Mouse (Mus musculus) cortical plate, adult 2 months (tissue): ENCODE measurements around the gene Prkcd. TPM values are rescaled to one million over a fixed set of nuclear protein-coding genes. Genes with fewer than 3 reads are reported as not detected.
A peak's percentile ranks its signal among the peaks of the same experiment; 100 is the strongest.

Experiments used
- H3K27ac ChIP-seq: fragments of 200-500 bp; 2 replicates; pipeline ENCODE4 v1.5.1; 2012; ENCODE audit warnings: low read length, control low read depth, inconsistent platforms; ENCODE audit not compliant: insufficient read depth
- H3K4me1 ChIP-seq: fragments of 200-500 bp; 2 replicates; pipeline ENCODE4 v1.6.1; 2011; ENCODE audit warnings: low read length; ENCODE audit not compliant: control insufficient read depth, insufficient read depth
- H3K4me3 ChIP-seq: fragments of 200-500 bp; 2 replicates; pipeline ENCODE4 v1.5.1; 2011; ENCODE audit warnings: mild to moderate bottlenecking, low read length, control low read depth; ENCODE audit not compliant: insufficient read depth
- CTCF ChIP-seq: fragments of 200-500 bp; IDR thresholded peaks from 2 replicates; pipeline ENCODE4 v1.5.1; 2011; ENCODE audit warnings: mild to moderate bottlenecking, control low read depth, low read length; ENCODE audit not compliant: insufficient read depth; ENCODE audit errors: extremely low read depth
- POLR2A ChIP-seq: fragments of 200-500 bp; IDR thresholded peaks from 2 replicates; pipeline ENCODE4 v1.6.1; 2011; ENCODE audit warnings: mild to moderate bottlenecking, low read length, control low read depth; ENCODE audit not compliant: insufficient read depth; ENCODE audit errors: extremely low read depth
- polyA plus RNA-seq: library from polyadenylated mRNA; depleted of rRNA; stranded (reverse); fragments of >200 nt; gene quantifications from 2 replicates; pipeline ENCODE4 v1.2.3, GENCODE M21; 2012

Prkcd gene
- polyA plus RNA-seq, 1 experiment, result 17.7 TPM

DNA sequence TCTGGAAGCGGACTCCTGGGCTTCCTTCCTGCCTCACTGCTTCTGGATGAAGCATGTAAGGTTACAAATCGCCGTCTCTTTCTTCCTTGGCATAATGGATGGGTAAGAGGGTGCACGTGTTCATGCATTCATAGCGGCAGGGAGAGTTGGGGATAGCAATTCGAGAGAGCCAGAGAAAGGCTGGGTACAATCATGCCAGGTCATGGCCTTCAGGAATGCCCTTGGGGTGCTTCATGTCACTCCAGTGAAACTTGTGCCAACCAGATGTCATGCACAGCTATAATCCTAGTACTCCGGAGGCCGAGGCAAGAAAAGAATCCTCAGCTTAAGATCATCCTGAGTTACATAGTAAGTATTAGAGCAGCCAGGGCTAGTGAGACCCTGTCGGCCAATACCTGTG is 10.5 kb upstream of the Prkcd start:
- Histone ChIP-seq H3K4me1 (no peaks in the 10 kb centered on the region; the same call in 1 of the 2 replicates), H3K27ac (no peak overlapping the region)

DNA sequence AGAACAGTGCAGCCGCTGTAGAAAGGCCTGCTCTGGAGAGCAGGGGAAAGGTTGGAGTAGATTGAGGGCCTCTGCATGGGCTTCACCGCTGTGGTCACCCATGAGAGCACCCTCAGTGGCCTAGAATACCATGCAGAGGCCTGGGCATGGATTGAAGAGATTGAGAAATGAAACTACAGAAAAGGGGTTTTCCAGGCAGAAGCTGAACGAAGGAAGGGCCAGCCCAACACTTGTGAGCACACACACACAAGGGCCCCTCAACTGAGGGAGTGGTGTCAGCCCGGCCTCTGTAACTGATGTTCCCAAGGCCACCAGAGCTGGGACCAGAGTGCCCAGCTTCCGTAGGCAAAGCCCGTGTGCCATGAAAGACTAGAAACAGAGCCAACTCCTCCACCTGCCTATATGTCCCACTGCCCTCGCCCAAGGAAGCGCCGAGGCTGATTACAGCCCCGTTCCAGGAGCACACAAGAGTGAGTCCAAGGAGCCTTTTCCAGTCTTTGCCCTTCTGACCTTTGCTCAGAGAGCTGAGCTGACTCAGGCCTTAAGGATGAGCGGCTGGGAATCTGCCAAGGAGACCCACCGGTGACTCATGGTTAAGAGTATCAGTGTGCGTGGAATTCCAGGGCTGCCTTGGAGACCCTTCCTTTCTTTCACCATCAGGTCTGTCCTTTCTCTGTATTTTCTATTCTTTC is 9.4 kb upstream of the Prkcd start:
- peaks cover 4% of the 10 kb centered on the region for H3K4me1 ChIP-seq
- TF ChIP-seq POLR2A (no peak), CTCF (no peak)
- no peak overlapping the region for H3K4me3 ChIP-seq

More for the DNA sequence above, 10.5 kb upstream of the Prkcd start:
- TF ChIP-seq POLR2A (no peak), CTCF (no peak)
- H3K4me3 ChIP-seq, result no peak overlapping the region

DNA sequence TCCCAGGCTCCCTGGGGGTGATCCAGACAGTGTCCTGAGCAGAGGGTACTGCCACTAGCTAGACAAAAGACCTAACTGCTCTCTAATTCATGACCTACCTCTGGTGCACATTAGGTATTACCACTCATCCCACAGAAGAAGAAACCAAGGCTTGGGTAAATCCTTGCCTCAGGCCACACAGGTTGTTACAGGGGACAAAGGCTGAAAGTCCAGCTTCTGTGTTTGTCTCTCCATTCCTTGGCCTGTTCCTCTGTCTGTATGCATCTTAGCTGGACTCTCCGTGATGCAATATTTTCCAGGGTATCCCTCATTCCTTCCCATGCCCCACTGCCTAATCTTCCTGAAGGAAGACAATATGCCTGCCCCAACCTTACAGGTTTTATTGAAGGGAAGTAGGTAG is 8.4 kb upstream of the Prkcd start:
- no peak for TF ChIP-seq CTCF
- TF ChIP-seq POLR2A, result no peak
- H3K27ac ChIP-seq, result no peak overlapping the region
- no peak overlapping the region for H3K4me3 ChIP-seq
- peaks cover 4% of the 10 kb centered on the region for H3K4me1 ChIP-seq

More for the DNA sequence above, 9.4 kb upstream of the Prkcd start:
- H3K27ac ChIP-seq, result no peak overlapping the region

DNA sequence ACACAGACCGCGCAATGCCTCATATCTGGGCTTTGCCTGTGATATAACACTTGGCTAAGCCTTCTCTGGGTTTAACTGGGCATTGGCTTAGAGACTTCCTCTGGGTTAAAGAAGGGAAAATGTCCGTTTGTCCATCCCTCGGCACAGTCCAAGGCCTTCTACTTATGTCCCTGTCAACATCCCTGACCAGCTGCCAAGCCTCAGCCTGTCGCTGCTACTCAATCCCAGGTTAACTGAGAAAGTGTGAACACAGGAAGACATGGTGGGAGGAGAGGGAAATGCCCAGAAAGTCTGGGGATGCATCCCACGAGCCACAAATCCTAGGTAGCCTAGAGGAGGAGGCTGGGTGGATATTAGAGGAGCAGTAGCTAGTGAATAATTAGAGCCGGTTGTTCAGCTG is 7.7 kb upstream of the Prkcd start:
- TF ChIP-seq CTCF, result no peak
- no peak for TF ChIP-seq POLR2A
- Histone ChIP-seq H3K4me3 (no peak overlapping the region), H3K27ac (no peak overlapping the region), H3K4me1 (peaks cover 4% of the 10 kb centered on the region)

DNA sequence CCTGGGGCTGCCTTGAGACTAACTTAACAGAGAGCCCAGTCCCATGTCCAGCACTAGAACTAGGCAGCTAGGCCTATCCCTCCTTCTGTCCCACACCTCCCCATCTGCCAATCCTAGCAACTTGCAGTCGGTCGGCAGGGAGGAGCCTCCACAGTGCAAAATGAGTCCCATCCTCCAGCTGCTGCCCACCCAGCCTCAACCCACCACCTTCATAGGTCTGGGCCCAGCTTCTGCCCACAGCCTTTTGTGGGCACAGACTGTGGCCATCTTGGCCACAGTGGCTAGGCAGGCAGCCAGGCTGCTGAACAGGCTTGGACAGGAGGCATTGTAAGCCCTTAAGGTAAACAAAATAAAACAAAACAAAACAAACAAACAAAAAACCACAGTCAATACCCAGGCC is 5.8 kb upstream of the Prkcd start:
- TF ChIP-seq POLR2A (no peak), CTCF (no peak)
- peaks cover 4% of the 10 kb centered on the region for H3K4me1 ChIP-seq
- H3K4me3 ChIP-seq, result no peak overlapping the region
- no peak overlapping the region for H3K27ac ChIP-seq

DNA sequence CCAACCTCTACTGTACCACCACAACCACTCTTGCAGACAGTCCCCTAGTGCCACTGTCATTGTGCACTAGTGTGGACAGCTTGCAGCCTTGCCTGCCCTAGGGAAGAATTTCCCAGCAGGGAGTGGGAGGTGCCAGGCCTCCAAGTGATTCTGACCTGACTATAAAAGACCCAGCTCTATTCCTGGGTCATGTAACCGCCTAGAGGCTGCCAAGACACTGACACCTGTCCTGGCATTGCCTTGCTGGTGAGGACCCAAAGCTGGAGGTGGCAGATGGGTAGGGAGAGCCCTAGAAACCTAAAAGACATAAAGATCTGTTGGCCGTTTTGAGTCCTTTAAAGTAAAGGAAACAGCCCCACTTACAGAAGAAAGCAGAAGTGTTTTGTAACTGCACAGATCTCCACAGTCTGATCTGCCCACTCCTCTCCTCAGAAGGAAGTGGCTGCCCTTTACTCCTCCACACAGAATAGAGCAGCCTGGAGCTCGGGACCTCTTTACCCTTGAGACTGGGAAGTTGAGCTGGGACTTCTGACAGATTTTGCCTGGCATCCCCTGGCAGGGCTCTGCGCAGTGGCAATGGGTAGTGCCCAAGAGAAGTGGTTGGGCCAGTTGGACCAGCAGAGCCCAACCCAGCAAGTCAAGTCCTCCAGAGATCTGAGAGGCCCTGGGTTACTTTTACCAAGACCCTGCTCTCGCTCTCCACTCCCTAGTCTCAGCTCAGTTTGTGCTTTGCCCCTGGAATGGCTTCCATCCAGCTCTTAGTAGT is 5.0 kb upstream of the Prkcd start:
- TF ChIP-seq POLR2A (no peak), CTCF (no peak)

DNA sequence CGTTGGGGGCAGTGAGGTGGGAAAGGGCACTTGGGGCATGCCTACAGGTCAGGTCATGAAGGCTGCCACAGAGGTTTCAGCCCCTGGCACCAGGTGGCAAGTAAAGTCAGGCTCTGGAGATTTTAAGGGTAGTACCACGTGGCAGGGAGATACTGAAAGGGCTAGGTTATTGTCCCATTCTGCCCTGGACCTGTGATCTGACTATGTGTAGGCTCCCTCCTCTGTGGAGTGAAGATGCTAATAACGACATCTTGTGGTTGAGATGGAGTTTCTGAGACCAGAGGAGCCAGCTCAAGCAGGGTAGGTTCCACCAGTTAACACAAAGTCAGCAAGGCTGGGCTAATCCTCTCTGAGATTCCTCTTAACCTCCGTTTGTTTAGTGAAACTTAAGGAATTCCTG is 3.8 kb upstream of the Prkcd start:
- Histone ChIP-seq H3K4me3 (no peak overlapping the region), H3K4me1 (peaks cover 4% of the 10 kb centered on the region), H3K27ac (no peak overlapping the region)
- TF ChIP-seq CTCF (no peak), POLR2A (no peak)

More for the DNA sequence above, 5.0 kb upstream of the Prkcd start:
- Histone ChIP-seq H3K27ac (0 out of 2 replicates have a peak overlapping the region, but pooled peaks have one; percentile 10), H3K4me3 (no peak overlapping the region), H3K4me1 (peaks cover 4% of the 10 kb centered on the region)

DNA sequence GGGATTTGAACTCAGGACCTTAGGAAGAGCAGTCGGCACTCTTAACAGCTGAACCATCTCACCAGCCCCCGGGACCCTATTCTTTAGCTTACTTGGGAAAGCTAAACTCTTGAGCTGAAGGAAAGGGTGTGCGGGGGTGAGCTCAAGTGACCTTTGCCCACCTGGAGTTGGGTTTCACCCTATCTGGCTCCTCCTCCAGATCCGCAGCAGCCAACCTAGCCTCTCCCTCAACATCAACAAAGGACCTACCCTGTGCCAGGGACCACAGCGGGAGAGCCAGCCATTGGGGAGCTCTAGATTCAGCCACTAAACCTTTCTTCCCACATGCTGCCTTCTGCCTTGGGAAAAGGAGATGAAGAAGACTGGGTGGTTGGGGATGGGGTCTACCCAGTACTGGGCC is 2.2 kb upstream of the Prkcd start:
- TF ChIP-seq CTCF (no peak), POLR2A (no peak)
- no peak overlapping the region for H3K4me3 ChIP-seq
- no peak overlapping the region for H3K27ac ChIP-seq
- peaks cover 4% of the 10 kb centered on the region for H3K4me1 ChIP-seq

DNA sequence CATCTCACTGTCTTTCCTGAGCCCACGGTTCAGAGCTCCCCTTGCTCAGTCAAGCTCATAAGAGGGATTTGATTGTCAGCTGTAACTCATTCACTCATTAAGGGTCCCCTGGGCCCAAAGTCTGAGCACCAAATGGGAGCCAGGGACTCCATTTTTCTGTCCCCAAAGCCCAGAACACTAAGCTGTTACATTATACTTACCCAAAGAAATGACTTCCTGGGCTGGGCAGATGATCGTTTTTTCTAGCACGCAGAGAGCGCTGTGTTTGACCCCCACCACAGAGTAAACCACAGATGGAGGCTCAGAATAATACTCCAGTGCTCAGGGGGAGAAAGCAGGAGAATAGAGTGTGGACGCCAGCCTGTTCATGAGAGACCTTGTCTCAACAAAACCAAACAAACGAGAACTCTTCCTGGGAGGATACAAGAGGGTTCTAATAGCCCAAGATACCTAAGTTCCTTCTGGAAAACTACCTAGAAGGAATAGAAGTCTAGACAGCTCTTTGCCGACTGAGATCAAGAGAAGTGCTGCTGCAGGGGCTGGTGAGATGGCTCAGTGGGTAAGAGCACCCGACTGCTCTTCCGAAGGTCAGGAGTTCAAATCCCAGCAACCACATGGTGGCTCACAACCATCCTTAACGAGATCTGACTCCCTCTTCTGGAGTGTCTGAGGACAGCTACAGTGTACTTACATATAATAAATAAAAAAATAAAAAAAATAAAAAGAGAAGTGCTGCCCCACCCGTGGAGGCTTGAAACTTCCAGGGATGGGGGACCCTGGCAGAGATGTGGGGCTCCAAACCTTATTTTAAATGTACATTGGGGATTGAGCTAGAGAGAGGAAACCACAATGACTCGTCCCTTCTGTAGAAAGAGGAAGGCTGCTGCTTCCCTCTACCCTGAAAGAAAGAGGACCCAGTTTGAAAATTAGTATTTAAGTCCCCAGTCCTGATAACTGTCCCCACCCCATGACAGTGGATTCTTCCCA is 1.0 kb upstream of the Prkcd start:
- Histone ChIP-seq H3K4me1 (peaks cover 4% of the 10 kb centered on the region), H3K4me3 (no peak overlapping the region; the same call in 1 of the 2 replicates), H3K27ac (0 out of 2 replicates have a peak overlapping the region, but pooled peaks have one; percentile 22)
- TF ChIP-seq POLR2A (no peak), CTCF (no peak)
